Mouse (Mus musculus) frontal cortex, postnatal 10 days (tissue): ENCODE measurements at regions not wholly inside any gene's neighbourhood (a gene's known extent, or its start where the extent isn't known, plus 50 kb on each side); places are given as distances from the start of the nearest gene placed in this dataset.

Experiments
- DNase-seq, 2 experiments: peaks; one replicate each; pipeline ENCODE4 v3.0.0; 2022; ENCODE audit warnings: low spot score in 2 of 2, mixed read lengths in 1 of 2

DNA sequence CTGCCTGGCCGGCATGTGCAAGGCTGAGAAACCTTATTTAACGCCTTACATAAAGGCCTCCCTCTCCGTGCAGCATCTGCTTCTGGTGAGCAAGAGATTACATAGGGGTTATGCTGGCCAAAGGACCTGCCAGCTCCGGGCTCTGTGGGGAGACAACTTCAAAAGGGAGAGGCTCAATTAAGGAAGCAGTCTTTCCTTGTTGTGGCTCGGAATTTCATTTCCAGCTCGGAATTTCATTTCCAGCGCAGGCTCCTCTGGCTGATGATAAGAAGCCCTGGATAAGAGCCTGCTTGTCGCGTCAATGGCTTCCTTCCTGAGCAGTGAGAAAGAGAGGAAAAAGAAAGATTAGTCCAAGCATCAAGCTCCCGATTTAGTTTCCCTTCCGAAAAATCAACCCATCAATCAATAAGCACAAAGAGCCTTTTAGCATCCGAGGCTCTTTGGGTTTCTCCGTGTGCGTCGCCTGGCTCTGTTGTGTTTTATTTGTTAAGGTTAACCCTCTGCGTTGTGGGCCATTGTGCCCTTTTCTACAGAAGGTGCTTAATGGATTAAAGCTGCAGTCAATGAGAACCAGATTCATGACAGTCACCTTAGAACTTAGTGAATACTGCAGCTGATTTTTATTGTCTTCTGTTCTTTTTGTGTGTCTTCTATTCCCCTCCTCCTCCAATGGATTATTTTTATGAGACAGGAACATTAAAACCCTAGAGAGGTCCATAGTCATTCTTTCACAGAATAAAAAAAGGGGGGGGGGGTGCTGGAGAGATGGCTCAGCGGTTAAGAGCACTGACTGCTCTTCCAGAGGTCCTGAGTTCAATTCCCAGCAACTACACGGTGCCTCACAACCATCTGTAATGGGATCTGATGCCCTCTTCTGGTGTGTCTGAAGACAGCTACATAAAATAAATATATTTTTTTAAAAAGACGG is 218.3 kb downstream of the Myo1b start:
- DNase-seq, result no peak

DNA sequence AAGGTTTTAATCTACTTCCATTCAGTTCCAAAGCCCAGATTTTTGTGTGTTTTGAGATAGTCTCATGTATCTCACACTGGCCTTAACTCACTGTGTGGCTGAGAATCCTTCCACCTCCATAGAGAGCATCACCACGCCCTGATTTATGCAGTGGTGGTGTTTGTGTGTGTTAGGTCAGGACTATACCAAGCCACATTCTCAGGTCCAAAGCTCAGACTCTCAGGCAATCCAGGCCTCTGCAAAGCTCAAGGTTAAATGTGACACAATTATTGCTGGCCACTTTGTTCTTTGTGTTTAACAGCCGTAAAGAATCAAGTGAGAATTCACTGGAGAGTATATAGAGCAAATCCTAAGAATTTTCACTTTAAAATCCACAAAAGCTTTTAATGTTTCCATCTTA is 218.2 kb upstream of the Nabp1 start:
- DNase-seq, result no peak

DNA sequence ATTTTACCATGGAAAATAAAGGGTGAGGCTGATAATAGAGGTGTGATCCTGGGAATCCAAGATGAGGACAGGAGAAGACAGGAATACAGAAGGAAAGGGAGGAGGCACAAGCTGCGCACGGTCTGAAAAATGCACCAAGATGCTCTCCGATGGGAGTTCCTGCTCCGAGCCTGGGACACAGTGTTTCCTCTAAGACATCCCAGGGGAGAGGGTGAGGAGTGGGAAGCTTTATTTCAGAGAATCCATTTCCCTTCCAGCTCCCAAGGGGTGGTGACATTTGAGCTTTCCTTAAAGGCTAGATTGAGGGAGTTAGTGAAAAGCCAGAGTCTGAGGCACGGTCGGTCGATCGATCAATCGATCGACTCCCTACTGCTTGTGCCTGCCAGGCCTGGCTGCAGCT is 212.7 kb upstream of the Nabp1 start:
- no peak for DNase-seq

DNA sequence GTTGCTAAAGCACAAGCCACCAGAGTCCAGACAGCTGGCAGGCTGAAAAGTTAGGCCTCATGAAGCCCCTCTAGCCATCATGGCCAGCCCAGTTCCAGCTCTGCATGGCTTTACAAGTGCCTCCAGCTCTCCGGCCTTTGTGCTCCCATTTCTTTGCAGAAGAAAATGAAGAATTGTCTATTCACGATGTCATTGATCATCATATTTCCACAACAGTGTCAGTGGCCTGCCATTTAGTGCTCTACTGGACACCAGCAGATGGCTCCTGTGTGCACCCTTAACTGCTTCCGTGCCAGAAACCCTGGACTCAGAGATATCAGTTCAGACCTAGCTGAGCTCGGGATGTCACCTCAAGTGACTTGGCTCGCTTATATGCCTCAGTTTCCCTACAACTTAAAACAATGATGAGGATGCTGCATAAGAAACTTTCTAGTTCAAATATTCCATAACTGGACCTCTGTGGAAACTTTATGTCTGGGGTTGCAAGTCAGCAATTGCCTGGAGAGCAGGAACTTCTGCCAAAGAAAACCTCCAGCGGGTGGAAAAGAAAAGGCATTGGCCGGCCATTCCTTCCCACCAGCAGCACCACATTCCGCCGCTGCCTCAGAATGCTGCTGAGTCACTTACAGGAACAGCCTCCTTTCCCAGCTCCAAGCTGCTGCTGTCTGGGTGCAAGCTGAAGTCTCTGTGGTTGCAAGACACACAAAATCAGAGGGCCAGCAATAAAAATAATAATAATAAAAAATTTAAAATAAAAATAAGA is 211.4 kb upstream of the Nabp1 start:
- no peak for DNase-seq

DNA sequence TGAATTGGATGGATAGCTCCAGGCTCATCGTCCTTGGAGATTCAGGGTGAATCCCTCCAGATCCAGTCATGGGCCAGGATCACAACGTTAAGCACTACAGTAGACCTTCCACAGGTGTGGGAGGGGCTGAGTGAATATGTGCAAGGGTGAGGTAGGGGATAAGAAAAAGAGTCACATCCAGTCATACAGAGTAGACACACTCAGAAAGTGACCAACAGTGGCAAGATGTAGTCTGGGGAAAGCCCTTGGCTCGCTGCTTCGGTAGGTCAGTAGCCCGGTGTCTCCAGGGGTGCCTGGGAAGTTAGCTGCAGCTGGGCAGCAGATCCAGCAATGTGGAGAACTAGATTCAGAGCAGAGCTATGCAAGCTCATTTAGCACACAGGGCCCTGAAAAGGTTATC is 210.7 kb upstream of the Nabp1 start:
- no peak for DNase-seq

DNA sequence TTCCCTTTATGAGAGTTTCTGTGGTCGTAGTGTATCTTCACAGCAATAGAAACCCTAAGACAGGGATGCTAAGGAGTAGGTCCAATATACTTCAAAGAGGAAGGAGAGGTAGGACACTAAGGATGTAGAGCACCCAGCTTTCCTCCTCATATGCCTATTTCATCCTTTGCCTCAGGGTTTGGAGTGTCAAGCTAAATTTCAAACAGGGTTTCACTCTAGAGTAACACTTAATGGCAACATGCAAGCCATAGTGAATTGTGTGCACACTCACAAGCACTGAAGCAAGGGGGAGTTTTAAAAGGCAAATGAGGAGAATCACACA is 210.0 kb upstream of the Nabp1 start:
- DNase-seq, result no peak

- DNase-seq, result no peak
Observed at GRCm38 (mm10) chr1:51687484-51688223, 209.4 kb upstream of the Nabp1 start.

GRCm38 (mm10) chr1:51686759-51687158 is 208.5 kb upstream of the Nabp1 start:
- no peak for DNase-seq

DNA sequence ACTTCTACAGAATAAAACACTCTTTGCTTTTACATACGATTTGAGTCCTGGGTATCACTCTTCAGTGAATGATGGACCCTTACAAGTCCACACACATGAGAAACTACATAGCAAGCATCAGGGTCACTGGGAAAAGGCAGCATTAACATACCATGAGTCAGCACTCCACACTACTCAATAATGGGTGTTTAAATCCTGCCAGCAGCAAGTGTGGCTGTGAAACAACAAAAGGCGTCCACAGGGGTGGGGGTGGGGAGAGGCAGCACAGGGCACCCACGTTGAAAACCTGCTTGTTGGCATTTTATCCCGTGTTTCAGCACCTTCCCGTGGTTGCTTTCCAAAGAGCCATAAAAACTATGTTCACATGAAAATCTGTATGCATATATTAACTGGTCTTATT is 204.0 kb upstream of the Nabp1 start:
- DNase-seq, result no peak

- no peak for DNase-seq
Observed at GRCm38 (mm10) chr1:51681872-51682271, 203.6 kb upstream of the Nabp1 start.

- DNase-seq, result no peak
Observed at GRCm38 (mm10) chr1:51680725-51681124, 202.5 kb upstream of the Nabp1 start.

- DNase-seq, result no peak
Observed at GRCm38 (mm10) chr1:51678290-51678928, 200.2 kb upstream of the Nabp1 start.

- no peak for DNase-seq
Observed at GRCm38 (mm10) chr1:51677802-51678201, 199.6 kb upstream of the Nabp1 start.

DNA sequence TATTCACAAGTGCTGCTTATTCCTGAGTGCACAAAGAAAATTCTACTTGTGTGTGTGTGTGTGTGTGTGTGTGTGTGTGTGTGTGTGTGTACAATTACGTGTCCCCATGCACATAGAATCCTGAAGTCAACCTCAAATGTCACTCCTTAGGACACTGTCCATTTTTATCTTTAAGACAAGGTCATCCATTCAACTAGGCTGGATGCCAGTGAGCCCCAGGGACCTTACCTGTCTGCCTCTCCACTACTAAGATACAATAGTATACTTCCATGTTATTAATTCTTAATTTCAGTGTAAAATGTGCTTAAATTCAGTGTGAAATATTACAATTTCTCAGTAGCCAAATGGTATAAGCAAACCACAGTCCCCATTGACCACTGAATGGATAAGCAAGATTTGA is 193.5 kb upstream of the Nabp1 start:
- no peak for DNase-seq

- no peak for DNase-seq
Observed at GRCm38 (mm10) chr1:51671287-51671686, 193.1 kb upstream of the Nabp1 start.

DNA sequence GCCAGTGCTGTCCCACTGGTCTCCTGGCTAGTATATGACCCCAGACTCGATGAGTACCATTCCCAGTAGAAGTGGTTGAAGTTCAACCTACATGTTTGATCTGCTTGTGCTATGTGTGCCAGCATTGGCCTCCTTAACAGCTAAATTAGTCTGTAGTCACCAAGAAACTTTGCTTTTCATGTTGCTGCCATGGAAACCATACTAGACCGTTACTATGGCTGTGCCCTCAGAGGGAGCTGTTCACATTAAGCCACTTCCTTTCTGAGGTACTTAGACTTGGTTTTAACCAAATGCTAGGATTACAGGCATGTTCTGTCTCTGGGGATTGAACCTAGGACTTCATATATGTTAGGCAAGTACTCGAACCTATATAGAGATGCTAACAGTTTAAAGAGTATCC is 191.8 kb upstream of the Nabp1 start:
- no peak for DNase-seq

DNA sequence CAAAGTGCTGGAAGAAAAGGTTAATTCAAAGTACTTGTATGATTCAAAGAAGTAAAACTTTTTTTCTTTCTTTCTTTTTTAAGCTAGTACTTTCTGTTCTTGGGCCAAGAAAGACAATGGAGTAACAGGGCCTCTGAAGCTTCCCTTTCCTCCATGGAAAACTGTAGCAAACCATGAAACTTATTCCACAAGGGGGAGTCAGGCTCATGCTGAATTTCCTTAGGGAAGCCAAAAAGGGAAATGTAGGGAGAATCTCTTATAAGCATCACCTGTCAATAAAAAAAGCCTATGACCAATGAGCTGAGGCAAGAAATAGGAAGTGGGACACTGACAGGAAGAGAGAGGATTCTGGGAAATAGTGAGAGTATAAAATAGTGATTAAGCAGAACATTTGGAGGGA is 190.7 kb upstream of the Nabp1 start:
- DNase-seq, result no peak

- no peak for DNase-seq
Observed at GRCm38 (mm10) chr1:51660531-51660930, 182.3 kb upstream of the Nabp1 start.

GRCm38 (mm10) chr1:51657203-51657602 is 179.0 kb upstream of the Nabp1 start:
- no peak for DNase-seq

DNA sequence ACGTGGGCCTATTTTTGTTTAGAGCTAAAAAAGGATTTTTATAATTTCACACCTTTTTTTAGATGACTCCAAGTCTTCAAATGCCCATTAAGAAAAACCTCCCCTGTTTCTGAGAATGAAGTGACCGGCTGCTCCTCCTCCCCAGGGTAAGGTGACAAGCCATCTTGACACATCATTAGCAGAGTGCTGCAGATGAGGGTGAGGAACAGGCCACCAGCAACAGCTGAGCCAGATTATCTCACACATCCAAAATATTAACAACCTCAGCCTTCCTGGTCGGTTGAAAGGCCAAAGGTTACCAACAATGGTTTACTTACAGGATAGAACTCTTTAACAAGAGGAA is 172.4 kb upstream of the Nabp1 start:
- no peak for DNase-seq

DNA sequence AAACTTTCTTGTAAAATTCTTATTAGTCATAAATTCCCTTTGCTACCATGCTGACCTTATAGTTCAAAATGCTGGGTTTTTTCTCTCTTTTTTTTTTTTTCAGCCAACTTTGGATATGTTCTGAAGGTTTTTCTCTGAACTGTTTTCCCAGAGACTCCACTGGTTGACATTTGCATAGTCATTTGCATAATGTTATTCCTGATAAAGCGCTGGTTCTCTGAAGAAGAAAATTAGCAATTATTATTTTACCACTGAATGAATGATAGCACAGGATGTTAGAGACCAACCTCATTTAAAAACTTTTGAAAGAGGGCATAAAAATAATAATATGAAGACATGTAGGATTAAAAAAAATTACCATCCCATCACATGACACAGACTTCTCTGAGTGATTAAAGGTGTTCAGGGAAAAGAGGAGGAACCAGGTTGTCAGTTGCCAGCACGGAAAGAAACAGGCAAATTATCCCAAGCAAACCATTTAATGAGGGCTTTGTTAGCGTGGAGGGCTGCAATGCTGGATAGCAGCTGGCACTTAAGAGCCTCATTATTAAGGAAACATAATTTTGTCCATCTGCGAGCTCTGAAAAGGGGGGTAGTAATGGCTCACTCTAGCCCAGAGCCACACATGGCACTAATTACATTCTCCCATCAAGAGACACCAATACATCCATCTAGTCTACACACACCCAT is 171.9 kb upstream of the Nabp1 start:
- no peak for DNase-seq

GRCm38 (mm10) chr1:51647955-51648354 is 169.7 kb upstream of the Nabp1 start:
- no peak for DNase-seq
